Mouse (Mus musculus): ENCODE data around the gene Gm5475.

The Gm5475 gene

DNA sequence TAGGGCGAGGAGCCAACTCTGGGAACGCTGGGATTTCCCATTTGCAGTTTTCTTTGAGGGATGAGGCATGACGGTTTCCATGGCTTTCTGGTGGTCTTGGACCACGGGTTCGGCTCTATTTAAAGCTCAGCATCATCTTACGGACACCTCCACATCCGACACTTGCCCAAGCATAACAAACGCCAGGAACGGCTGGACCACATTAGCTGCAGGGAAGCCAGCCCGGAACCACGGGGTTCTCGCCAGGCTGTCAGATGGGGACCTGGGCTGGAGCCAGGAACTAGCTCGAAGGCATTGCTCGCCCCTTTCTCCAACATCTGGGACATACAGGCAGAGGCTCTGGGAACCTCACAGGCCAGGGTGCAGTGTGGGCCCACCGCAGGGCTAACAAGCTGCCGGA is 29.3 kb downstream of the Gm5475 start:
- no peak for DNase-seq

DNA sequence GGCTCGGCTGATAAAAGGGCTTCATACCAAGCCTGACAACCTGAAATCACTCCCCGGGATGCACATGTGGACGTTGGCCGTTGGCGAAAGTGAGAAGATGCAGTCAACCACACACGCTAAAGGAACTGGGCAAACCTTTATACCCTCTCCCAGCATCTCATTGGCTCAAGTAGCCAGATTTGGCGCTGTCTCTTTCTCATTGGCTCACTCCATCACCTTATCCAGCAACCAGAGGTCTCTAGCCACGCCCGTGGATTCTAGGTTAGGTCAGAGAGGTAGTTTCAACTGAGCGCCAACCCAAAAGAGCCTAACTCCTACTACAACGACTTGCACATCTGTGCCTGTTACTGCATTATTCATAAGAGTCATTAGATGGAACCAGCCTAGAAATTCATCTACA is 30.5 kb downstream of the Gm5475 start:
- DNase-seq = no peak

DNA sequence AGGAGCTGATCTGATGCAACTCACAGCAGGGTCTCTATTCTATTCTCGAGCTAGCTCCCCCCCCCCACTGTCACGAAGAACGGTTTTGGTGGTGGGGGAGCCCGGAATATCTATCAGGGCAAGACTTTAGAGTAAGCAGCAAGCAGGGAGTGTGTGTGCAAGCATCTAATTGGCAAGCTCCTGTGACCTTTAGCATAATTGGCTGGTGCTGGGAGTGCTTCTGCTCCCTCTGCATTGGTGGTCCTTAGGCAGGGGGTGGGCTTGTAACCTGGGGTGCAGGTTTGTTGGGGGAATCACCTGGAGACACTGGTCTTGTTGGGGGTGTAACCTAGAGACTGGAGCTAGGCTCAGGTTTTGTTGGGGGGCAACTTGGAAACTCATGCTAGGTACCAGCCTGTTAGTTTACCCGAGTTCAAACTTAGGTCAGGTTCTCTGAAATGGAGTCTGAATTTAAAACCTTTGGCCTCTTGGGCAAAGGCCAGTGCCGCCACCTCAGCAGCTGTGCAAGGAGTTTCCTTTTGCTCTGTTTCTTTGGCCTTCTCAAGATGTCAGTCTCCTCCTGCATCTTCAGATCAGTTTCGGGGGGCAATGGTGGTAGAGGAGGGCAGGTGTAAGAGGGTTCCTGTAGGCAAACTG is 34.5 kb downstream of the Gm5475 start:
- DNase-seq = no peak

DNA sequence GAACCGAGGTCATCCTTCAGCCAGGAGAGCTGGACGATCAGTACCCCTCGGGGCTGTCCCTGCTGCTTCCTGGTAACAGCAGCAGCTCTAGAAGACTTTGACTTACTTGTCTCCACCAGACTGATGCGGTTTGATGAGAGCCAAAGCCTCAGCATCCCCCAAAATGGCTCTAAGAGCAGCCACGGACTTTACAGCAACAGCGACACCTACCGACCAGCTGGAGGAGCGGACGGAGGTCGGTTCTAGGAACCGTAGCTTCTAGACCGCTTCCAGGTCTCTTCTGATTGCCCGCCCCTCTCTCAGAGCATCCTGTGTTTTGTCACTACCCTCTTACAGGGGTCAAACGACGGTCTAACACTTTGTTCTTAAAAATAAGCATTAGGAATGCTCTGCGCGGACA is 35.4 kb downstream of the Gm5475 start:
- peak; percentile 83 for DNase-seq

DNA sequence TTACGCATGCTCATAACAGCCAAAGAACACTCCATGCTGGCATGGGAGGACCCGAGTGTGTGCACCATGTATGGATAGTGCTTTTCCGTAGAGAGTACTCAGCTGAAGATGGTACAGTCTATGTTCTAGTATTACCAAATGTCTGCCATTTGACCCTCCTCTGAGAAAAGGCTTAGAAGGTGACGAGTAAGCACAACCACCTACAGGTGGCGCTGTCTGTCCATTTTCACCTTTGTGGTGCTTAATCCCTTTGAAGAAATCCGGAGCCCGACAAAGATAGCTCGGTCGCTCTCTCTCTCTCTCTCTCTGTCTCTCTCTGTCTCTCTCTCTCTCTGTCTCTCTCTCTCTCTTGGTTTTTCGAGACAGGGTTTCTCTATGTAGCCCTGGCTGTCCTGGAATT is 36.1 kb downstream of the Gm5475 start:
- DNase-seq = peak; percentile 78

DNA sequence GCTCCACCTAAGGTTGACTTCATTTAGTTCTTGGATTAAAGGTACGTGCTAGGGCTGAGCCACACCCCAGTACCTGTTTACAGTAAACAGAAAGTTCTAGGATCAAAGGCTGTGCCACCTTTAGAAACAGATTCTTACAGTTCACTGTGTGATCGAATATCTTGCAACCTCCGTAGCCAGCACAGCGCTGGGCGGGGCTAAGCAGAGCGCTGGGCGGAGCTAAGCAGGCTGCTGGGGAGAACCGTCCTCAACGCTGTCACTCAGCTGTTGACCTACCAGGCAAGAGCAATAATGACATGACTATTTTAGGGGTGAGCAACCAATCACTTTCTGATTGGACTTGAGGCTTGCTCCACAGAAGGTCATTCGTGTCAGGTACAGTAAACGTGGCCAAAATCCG is 39.0 kb downstream of the Gm5475 start:
- peak; percentile 85 for DNase-seq

DNA sequence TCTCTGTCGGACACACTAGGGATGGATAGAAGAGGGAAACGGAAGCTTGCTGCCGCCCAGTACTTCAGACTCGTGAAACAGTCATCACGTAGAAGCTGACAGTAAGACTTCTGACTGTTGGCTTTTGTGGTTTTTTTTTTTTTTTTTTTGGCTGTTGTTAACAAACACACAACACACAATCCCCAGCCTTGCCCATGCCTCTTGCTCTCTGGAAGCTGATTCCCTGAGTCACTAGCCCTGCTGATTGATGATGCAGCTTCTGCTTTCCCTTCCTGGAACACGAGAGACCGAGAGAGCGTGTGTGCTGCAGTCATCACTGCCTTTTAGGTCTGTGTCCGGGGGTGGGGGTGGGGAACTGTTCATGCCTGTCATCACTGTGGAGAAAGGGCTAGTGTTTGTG is 39.7 kb downstream of the Gm5475 start:
- DNase-seq = no peak

DNA sequence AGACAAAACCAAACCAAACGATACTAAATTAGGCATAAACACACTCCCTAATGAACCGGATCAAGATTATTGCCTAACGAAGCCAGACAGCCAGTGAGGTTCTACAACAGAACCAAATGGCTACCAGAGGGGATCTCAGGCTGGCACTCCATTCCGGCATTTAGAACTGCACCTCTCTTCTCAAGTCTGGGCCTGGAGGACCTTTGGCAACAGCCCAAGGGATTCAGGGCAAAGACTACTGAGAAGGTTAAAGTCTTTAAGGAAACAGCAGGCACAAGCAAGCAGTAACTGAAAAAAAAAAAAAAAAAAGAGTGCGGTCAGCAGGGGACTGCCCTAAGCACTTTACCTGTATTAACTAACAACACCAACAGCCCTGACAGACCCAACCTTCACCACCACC is 40.1 kb downstream of the Gm5475 start:
- DNase-seq = no peak

DNA sequence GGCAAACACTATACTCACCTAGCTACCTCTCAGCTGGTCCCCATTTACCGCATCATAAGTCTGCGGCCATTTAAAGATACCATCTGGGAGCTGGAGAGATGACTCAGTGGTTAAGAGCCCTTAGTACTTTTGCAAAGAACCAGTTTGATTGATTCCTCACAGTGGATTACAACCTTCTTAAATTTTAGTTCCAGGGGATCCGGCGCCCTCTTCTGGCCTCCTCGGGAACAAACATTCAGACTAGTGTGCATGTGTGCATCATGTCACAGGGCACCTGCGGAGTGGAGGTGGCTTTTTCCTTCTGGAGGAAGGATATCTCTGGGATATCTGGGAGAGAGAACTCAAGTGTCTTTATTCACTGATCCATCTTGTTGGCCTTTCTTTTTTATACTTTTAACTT is 41.8 kb downstream of the Gm5475 start:
- peak; percentile 69 for DNase-seq

DNA sequence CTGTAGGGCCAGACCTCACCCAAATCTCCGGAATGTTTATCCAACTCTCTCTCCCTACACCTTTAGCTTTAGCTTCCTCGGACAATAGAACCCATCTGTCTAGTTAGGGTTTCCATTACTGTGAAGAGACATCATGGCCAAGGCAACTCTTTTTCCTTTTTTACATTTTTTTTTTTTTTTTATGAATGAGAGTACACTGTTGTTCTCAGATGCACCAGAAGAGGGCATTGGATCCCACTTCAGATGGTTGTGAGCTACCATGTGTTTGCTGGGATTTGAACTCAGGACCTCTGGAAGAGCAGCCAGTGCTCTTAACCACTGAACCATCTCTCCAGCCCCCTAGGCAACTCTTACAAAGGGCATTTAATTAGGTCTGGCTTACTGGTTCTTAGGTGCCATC is 43.5 kb downstream of the Gm5475 start:
- DNase-seq = no peak

DNA sequence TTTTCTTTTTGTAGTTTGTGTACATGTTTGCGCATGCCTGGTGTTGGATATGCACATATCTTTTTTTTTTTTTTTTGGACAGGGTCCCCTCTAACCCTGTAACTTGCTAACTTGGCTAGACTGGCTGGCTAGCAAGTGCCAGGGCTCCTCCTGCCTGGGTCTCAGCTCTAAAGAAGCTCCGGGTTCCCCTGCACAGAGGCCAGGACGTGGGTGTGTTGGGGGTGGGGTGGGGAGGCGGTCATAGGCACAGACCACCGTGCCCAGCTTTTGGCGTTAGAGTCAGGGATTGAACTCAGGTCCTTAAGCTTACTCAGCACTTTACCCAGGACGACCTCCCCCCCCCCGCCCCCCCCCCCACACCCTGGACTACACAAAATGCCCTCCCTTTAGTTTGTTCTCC is 45.8 kb downstream of the Gm5475 start:
- no peak for DNase-seq

DNA sequence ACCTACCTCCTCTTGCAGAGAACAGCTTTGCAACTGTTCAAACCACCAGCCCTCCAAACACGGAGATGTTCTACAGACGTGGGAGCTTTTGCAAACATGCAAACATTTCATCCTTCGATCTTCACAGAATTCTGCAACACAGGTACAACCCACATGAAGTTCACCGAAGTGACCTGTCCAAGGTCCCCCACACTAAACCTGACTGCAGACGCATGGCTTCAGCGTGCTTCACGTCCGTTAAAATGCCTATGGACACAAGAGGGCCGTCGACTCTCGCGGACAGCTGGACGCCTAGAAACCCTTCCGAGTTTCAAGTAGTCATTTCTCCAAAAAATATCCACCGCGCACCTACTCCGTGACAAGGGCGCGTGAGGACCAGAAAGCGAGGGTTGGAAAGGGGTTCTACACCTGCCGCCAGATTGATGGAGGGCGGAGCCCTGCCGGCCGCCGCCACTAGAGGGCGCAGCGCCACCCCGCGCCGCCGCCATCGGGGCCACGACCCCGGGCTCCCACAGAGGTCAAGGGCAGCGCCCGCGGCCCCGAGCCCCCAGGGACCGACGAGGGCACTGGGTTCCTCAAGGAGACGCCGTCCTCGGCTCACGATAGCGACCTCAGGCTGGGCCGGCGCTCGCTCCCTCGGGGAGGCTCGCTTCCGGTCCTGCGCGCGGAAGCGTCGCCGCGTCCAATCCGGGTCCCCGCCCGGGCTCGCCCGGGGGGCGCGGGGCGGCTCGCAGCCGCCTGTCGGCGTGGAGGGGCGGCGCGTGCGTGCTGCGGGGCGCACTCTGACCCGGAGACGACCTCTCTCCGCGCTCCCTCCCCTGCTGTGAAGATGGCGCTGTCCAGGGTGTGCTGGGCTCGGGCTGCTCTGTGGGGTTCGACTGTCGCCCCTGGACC is 46.6 kb downstream of the Gm5475 start, which contains the start of gene Letmd1:
Letmd1 (plus strand) TSS at position 729 of the 894 bp plus-strand sequence.
- peak; percentile 82 for DNase-seq

DNA sequence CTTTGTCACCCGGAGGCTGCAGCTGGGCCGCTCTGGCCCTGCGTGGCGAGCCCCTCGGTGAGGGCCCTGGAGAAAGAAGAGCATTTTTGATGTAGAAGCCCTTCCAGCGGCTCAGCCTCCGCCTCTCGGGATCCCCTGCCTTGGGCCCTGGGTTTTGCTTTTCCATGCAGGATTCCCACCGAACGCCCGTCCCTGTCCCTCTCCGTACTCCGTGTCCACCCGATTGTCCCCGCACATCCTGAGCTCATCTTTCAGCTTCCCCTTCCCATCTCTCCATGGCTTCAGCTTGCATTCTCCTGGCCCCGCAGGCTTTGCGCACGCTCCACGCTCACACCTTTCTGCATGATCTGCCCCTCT is 47.2 kb downstream of the Gm5475 start:
- no peak for DNase-seq

DNA sequence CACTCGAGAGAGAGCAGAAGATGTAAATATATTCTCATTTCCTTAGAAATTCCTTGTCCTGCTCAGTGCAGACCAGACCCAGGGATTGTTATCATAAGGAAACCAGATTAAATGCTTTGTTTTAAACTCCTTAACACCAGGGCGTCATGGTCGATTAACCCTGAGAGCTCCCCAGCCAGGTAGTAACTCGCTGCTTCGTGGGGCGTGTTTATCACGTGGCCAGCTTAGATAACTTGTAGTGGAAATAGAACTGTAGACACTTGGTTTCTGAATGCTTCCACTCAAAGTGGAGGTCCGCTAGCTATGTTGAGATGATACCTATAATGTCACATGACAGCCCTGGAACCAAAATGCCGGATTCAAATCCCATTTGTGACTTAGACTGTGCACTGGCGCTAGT is 48.1 kb downstream of the Gm5475 start:
- DNase-seq = no peak

DNA sequence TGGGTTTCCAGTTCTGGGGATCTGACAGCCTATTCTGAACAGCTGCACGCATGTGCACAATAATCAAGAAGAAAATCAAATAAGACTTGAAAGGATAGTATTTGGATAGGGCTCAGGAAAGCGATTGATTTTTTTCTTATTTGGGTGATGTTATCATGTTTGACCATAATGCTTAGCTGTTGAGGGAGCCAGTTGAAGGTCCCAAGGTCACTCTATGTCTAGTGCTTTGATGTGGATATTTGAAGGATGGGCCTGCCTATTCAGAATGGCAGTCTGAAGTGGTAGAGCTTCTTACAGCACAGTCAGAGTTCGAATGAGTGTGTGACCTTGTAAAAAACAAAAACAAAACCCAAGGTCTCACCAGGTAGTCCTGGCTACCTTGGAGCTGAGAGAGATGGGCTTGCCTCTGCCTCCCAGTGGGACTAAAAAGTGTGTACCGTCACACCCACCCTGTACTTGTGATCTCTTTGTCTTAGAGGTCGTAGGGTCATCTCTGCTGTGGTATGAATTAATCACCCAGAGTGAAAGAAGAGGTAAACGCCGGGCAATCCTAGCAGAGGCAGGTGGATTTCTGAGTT is 52.1 kb downstream of the Gm5475 start:
- no peak for DNase-seq

Measured in liver (tissue).